Mouse (Mus musculus) 416B (cell line): Measurements from ENCODE around the gene Olfr1459.

Experiments used
- DNase-seq: peaks from one replicate; pipeline ENCODE4 v3.0.0; 2011; ENCODE audit warnings: low read depth

Gene Olfr1459

GRCm38 (mm10) chr19:13149449-13149848, at the start of gene Olfr1459:
Gene Olfr1459, minus strand, starts transcription at chr19:13149549.
- no peak for DNase-seq

- no peak for DNase-seq
Observed at GRCm38 (mm10) chr19:13185434-13185833, 36.1 kb upstream of the Olfr1459 start, which contains the start of gene Olfr1462. Gene Olfr1462, plus strand, starts transcription at chr19:13185734.

- no peak for DNase-seq
Observed at GRCm38 (mm10) chr19:13162700-13163099, 13.4 kb upstream of the Olfr1459 start, which contains the start of gene Olfr1461. Gene Olfr1461, plus strand, starts transcription at chr19:13163000.

GRCm38 (mm10) chr19:13106675-13107074, 42.7 kb downstream of the Olfr1459 start, which contains the start of gene Olfr1458:
Gene Olfr1458, minus strand, starts transcription at chr19:13106775.
- DNase-seq = no peak

- peak; percentile 4 for DNase-seq
Observed at GRCm38 (mm10) chr19:13097791-13098190, 51.6 kb downstream of the Olfr1459 start, which contains the start of gene Olfr1457. Gene Olfr1457, minus strand, starts transcription at chr19:13097891.

GRCm38 (mm10) chr19:13093908-13094307, 55.4 kb downstream of the Olfr1459 start:
- peak; percentile 10 for DNase-seq
